Mouse (Mus musculus): ENCODE data around the gene Spata13.

DNA sequence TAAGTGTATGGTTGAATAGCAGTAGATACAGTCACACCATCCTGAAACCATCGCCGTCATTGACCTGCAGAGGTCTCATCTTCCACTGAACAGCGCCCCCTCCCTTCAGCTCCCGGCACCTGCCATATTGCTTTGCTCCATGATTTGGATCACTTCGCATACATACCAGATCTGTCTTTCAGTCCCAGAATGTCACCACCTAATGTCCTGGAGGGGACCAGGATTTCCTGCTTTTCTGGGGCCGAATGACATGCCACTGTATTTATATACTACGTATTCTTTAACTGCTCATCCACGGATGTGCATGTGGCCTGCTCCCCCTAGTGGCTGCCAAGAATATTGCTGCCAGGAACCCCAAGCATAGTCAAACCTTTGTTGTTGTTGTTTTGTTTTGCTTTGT is 137.3 kb downstream of the Spata13 start:
- TF ChIP-seq CTCF (IDR thresholded peaks at IDR 0.05; ENCODE audit: low read depth, low read length) (peak; percentile 100), POLR2A (IDR thresholded peaks at IDR 0.05; ENCODE audit: borderline replicate concordance, low read depth, low read length) (no peak)
